Mouse (Mus musculus) C2C12 (cell line): Measurements from ENCODE around the gene Pla2g6.

ENCODE experiments used
- CTCF ChIP-seq: IDR thresholded peaks from one replicate; pipeline ENCODE4 v1.5.1; 2011; ENCODE audit not compliant: control insufficient read depth, insufficient read depth, insufficient read length
- MYOD1 ChIP-seq: IDR thresholded peaks from one replicate; pipeline ENCODE4 v1.6.1; 2011; ENCODE audit warnings: low read depth; ENCODE audit not compliant: control insufficient read depth, insufficient read length

- TF ChIP-seq CTCF: no peak
- no peak for TF ChIP-seq MYOD1
Measured at GRCm38 (mm10) chr15:79251168-79251567, 77.0 kb downstream of the Pla2g6 start.
